Mouse (Mus musculus) kidney, adult 2 months (tissue): Measurements from ENCODE around the gene Gm21292. TPM values are rescaled to one million over a fixed set of nuclear protein-coding genes. Genes with fewer than 3 reads are reported as not detected.
"Not testable (repeated sequence)": the region's sequence is repeated elsewhere in the genome, so short reads cannot be mapped to it uniquely, and the experiment has no call there.

Source experiments
- DNase-seq: peaks from one replicate; pipeline ENCODE4 v3.0.0; 2021
- H3K27ac ChIP-seq: fragments of 200-500 bp; 2 replicates; pipeline ENCODE4 v1.5.1; 2012; ENCODE audit warnings: low read depth, low read length, control low read depth, inconsistent platforms; ENCODE audit not compliant: insufficient read depth
- H3K27me3 ChIP-seq: fragments of 200-500 bp; replicated peaks from 2 replicates; pipeline ENCODE4 v1.6.1; 2012; ENCODE audit warnings: mild to moderate bottlenecking, moderate library complexity, low read length, inconsistent platforms; ENCODE audit not compliant: control insufficient read depth, insufficient read depth
- H3K36me3 ChIP-seq: fragments of 200-500 bp; 2 replicates; pipeline ENCODE4 v1.6.1; 2012; ENCODE audit warnings: mild to moderate bottlenecking, moderate library complexity, low read length, inconsistent platforms; ENCODE audit not compliant: control insufficient read depth, insufficient read depth
- H3K4me1 ChIP-seq: fragments of 200-500 bp; 2 replicates; pipeline ENCODE4 v1.6.1; 2011; ENCODE audit warnings: low read length; ENCODE audit not compliant: control insufficient read depth, insufficient read depth
- H3K4me3 ChIP-seq: fragments of 200-500 bp; 2 replicates; pipeline ENCODE4 v1.5.1; 2011; ENCODE audit warnings: mild to moderate bottlenecking, low read depth, low read length, control low read depth; ENCODE audit not compliant: insufficient read depth
- WGBS: fragments of 180-500 bp; shearing (Covaris S2); methylation state at CpG from one replicate; pipeline ENCODE4 v1.1.7; 2018; 5-methylcytosine and 5-hydroxymethylcytosine counted together
- polyA plus RNA-seq: library from polyadenylated mRNA; depleted of rRNA; stranded (reverse); fragments of >200 nt; gene quantifications from 2 replicates; pipeline ENCODE4 v1.2.3, GENCODE M21; 2012; rRNA removed

Gm21292 gene
- polyA plus RNA-seq: not detected in 2 replicates

- WGBS: 17% methylated on average over 2 of the region's 2 CpGs
- not testable (repeated sequence) for H3K36me3 ChIP-seq, H3K4me1 ChIP-seq
Measured at GRCm38 (mm10) chrY:9133824-9134223, at the start of gene Gm21292. TSS of gene Gm21292 (minus strand) at chrY:9133924.

More at GRCm38 (mm10) chrY:9133824-9134223, at the start of gene Gm21292:
- not testable (repeated sequence) for H3K27me3 ChIP-seq, H3K27ac ChIP-seq, H3K4me3 ChIP-seq, DNase-seq

Other genes starting within 250 kb of the Gm21292 start
- gene Gm21721, start 68.3 kb upstream of the Gm21292 start, polyA plus RNA-seq: not detected in 2 replicates
- gene Gm21812, start 213.3 kb upstream of the Gm21292 start, polyA plus RNA-seq: not detected in 2 replicates